Mouse (Mus musculus): ENCODE results near the gene Ube2v1.
A peak's percentile ranks its signal among the peaks of the same experiment; 100 is the strongest.

Ube2v1 gene

GRCm38 (mm10) chr2:167594444-167594934, 37.4 kb downstream of the Ube2v1 start:
- DNase-seq (ENCODE audit: low read depth, low spot score): peak; percentile 54

- no peak for DNase-seq (ENCODE audit: low read depth, low spot score)
Measured at GRCm38 (mm10) chr2:167593551-167594250, 38.2 kb downstream of the Ube2v1 start.

- peak; percentile 35 for DNase-seq (ENCODE audit: low read depth, low spot score)
Measured at GRCm38 (mm10) chr2:167588774-167589577, 42.9 kb downstream of the Ube2v1 start.

GRCm38 (mm10) chr2:167586976-167587375, 44.9 kb downstream of the Ube2v1 start:
- no peak for DNase-seq (ENCODE audit: low read depth, low spot score)

GRCm38 (mm10) chr2:167586041-167586440, 45.9 kb downstream of the Ube2v1 start:
- no peak for DNase-seq (ENCODE audit: low read depth, low spot score)

GRCm38 (mm10) chr2:167585273-167585672, 46.6 kb downstream of the Ube2v1 start:
- no peak for DNase-seq (ENCODE audit: low read depth, low spot score)

GRCm38 (mm10) chr2:167583161-167583952, 48.5 kb downstream of the Ube2v1 start:
- DNase-seq (ENCODE audit: low read depth, low spot score): no peak

GRCm38 (mm10) chr2:167578521-167578920, 53.4 kb downstream of the Ube2v1 start:
- DNase-seq (ENCODE audit: low read depth, low spot score): no peak

GRCm38 (mm10) chr2:167577186-167577785, 54.6 kb downstream of the Ube2v1 start:
- DNase-seq (ENCODE audit: low read depth, low spot score): no peak

GRCm38 (mm10) chr2:167576121-167576620, 55.7 kb downstream of the Ube2v1 start:
- DNase-seq (ENCODE audit: low read depth, low spot score): no peak

GRCm38 (mm10) chr2:167575581-167575980, 56.3 kb downstream of the Ube2v1 start:
- DNase-seq (ENCODE audit: low read depth, low spot score): no peak

GRCm38 (mm10) chr2:167574814-167575213, 57.1 kb downstream of the Ube2v1 start:
- DNase-seq (ENCODE audit: low read depth, low spot score): no peak

GRCm38 (mm10) chr2:167571442-167572220, 60.3 kb downstream of the Ube2v1 start:
- no peak for DNase-seq (ENCODE audit: low read depth, low spot score)

- DNase-seq (ENCODE audit: low read depth, low spot score): no peak
Measured at GRCm38 (mm10) chr2:167570815-167571214, 61.1 kb downstream of the Ube2v1 start.

- DNase-seq (ENCODE audit: low read depth, low spot score): peak; percentile 61
Measured at GRCm38 (mm10) chr2:167569934-167570651, 61.8 kb downstream of the Ube2v1 start.

- no peak for DNase-seq (ENCODE audit: low read depth, low spot score)
Measured at GRCm38 (mm10) chr2:167568112-167568511, 63.8 kb downstream of the Ube2v1 start.

- peak; percentile 16 for DNase-seq (ENCODE audit: low read depth, low spot score)
Measured at GRCm38 (mm10) chr2:167565682-167566081, 66.2 kb downstream of the Ube2v1 start.

GRCm38 (mm10) chr2:167565312-167565656, 66.6 kb downstream of the Ube2v1 start:
- no peak for DNase-seq (ENCODE audit: low read depth, low spot score)

GRCm38 (mm10) chr2:167564551-167565311, 67.2 kb downstream of the Ube2v1 start:
- DNase-seq (ENCODE audit: low read depth, low spot score): no peak

Data from brain, adult 2 months (tissue).